Mouse (Mus musculus) inflammation-experienced regulatory T-cells, adult 6 months (primary cell): Measurements from ENCODE around the gene Efnb2. TPM values are rescaled to one million over a fixed set of nuclear protein-coding genes. Genes with fewer than 3 reads are reported as not detected.

ENCODE experiments used
- ATAC-seq: one replicate; pipeline ENCODE4 v1.8.0; 2017
- polyA plus RNA-seq, 3 experiments: library from polyadenylated mRNA; unstranded; fragments of 100-300 nt; shearing (Covaris generic); gene quantifications; one replicate each; pipeline ENCODE4 v1.2.1; 2017

Gene Efnb2
- polyA plus RNA-seq, 3 experiments from 2014 or later, result 0.18 to 0.27 TPM; not detected in 1

DNA sequence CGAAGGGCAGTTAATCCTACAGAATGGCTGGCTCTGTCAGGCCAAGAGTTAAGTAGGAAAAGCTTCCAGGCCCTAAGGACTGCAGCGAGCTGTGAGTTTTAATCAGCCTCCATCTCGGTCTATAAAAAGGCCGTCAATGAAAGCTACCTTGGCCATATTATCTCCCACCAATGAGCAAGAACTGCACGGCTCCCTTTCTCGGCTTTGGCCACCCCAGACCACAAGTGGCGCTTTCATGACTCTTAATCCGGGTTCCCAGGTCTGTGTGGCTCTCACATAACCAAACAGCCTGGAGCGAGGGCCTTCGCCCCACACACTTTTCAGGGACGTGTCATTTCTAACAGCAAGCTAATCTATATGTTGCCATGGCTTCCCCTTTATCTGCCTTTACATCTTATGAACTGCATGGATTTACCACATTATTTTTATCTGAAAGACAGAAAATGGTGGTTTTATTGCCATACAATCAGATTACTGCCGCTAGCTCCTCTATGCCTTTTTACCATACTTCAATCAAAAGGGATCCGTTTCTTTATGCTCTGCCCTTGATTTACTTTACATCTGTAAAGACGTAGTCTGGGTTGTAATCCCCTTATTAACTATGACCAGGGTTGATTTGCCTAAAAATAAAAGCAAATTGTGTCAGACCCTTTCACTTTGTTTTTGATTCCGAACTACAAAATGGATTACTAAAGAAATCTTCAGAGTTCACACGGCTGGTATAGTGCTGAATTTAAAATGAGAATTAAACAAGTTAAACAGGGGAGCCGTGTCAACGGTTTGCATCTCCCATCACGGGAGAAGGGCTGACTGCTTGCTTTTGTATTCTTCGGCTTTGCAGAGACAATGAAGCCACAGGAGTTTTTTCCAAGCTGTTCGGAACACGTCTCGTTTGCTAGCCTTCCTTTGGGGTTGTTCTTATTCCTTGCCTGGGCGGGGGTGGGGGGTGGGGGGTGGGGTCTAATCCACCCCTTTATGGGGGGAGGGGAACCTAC, 5.4 kb downstream of the Efnb2 start:
- no peak for ATAC-seq

DNA sequence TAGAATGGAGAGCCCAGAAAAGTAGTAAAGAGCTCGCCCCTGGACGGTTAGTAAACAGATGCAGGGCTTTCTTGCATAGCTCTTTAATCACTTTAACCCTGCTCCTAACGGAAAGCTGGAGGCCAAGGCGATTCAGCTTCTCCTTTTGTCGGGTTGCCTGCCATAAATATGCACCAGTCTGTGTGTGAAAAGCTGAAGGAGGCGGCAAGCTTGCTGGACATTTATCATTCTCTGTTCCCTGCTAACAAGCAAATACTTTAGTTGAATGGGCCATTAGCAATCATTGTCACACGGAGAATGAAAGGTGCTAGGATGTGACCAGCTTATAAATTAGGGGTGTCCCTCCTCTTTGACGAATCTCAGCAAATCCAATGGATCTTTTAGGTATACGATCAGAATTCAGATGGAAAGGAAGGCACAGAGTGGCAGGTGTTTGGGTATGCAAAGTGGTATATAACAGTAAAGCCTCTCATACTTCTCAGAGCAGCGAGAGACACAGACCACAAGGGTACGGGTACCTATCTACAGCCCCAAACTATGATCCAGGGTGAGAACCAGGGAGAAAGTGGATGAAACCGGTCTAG, 7.0 kb downstream of the Efnb2 start:
- ATAC-seq, result no peak

DNA sequence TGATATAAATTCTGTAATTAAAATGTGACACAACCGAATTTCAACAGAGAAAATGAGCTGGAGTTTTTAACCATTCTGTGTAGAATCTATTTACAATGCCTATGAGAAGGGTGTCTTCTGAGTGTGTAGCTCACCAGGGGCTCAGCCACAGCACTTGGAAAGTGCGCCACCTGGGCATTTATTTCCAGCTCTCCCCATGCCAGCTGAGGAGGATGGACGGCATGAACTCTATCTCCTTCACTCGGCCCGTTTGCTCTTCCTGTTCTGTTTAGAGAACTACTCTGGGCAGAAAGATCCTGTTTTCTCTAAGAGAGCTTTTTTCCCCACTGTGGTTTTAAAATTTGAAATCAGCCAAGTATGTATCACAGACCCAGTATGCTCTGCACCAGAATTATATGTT, 7.7 kb downstream of the Efnb2 start:
- no peak for ATAC-seq

DNA sequence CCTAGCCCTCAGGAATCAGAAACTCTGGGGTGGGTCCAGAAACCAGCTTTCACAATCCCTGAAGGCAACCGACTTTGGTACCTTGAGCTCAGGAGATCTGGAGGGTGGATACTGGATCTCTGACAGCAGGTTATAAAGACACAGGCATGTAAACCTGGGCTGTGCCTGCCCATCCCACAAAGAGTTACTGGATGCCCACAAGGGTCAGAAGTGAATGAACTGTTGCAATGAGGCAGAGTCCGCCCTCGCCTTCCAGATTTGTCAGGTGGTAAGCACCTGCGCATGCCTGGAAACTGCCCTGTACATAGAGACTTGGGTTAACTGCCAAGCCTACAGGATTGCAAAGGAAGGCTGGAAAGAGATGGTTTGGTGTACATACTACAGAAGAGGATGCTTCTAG, 8.7 kb downstream of the Efnb2 start:
- ATAC-seq, result no peak

DNA sequence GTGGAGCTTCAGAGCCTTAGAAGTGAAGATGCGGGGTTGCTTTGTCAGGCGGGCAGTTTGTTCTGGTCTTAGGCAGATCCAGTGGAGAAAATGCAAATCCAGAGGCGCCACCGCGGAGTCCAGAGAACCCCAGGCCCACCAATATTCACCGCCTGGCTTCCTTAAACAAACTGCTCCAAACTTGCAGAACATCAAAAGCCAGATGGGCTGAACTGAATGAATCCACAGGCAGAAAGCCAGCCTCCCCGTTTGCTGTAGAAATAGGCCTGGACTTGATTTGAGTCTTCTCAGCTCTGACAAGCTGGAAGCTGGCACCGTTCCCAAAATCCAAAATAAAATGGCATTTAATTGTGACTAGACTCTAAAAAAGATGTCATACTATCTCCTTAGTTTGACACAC, 11.1 kb downstream of the Efnb2 start:
- ATAC-seq, result no peak

DNA sequence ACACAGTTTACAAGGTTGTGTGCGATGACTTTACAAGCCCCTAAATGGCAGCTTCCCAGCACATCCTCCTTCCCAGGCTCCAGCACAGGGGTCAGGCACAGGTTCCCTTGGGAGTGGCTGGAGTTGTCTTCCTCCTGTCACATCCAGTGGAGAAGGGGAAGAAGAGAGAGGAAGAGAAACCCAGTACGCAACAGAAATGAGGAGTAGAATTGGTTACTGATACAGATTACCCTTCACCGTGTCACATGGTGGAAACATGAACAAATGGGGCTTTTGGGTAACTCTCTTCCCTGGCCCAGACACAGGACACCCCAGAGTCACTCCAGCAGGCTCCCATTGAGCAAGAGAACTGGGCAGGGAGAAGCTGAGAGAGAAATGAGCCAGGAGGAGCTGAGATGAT, 11.5 kb downstream of the Efnb2 start:
- no peak for ATAC-seq

DNA sequence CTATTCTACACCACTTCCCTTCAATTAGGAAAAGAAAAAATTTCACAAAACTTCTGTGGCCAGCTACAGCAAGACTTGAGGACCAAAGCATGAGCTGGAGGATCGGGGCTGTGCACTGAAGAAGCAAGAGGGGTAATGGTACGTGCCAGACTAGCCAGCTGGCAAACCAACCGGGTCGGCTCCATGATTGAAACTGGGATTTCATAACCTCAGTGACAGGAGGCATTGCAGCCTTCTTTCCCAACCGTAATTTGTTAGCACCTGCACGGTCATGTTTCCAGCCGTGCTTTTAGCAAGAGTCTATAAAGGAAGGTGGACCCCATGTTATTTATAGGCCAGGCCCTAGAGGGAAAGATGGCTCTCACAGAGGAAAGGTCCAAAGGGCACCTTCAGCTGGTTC, 12.4 kb downstream of the Efnb2 start:
- no peak for ATAC-seq

DNA sequence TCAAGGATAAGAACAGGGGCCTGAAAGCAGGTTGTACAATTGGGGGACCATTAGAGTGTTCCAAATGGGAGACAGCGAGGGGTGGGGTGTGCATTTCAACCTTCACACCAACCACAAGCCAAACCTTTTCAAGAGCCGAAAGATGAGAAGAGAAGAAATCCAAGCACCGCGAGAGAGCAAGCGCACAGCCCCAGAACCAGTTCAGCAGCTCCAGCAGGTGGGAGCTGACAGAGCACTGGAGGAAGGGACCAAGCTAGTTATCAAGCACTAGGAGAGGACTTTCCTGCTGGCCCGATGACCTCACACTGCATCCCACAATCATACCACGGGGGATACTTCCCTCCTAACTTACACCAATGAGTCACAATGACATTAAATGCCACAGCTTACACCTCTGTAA, 13.2 kb downstream of the Efnb2 start:
- ATAC-seq, result no peak

DNA sequence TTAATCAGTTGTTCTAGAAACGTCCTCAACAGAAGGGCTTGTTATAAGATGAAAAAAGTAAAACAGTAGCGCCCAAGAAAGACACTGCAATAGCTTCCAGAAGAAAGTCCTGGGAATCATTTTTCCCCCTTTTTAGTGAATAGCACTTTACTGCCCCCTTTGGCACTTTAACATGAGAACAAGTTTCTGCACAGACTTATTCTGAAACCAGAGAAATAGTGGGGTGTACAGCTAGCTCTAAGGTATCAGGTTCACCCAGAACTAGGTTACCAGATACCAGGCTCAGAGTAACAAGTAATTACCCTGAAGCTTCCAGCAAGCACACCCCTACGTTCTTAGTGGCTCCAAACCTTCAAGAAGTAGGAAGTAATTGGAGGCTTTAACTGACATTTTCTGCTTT, 13.7 kb downstream of the Efnb2 start:
- ATAC-seq, result no peak

DNA sequence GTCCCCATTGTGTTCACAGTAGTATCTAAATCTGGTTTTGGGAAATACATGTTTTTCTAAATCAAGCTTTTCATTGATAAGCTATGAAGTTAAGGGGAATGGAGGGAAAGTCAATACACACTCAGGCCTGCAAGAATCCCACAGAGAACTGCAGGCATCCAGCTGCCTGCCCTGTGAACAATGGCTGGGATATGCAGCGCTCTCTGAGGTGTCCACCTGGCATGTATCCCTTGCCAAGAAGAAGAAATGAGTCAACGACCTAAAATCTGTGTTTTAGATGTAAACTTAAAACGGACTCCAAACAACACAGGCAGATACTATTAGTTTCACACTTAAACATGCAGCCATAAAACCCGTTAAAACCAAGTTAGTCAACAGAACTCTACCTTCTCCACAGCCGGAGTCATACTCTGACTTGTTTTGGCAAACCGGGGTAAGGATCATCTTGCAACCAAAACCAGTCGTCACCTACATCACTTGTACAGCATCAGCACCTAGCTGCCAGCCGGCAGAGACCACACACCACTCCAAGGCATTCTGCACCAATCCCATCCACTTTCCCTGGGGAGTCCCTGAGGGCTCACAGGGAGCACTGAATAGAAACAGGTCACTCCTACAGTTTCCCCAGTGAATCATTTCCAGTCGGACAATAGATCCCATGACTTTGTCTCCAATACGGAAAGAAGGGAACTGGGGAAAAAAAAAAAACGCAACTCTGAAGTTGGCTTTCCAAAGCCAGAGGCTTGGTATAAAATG, 16.7 kb downstream of the Efnb2 start:
- no peak for ATAC-seq

DNA sequence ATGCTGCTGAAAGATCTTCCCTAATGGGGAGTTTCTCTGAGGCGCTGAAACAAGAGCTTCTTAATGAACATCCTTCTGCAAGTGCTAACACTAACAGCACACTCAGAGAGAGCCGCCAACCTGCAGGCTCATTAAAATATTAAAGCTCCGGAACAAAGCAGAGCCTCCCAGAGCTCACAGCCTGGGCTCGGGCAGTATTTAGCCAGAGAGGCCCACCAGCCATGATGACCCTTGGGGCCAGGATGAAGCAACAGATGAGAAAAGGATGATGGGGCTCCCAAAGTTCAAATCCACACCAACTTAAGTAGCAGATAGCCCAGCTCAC, 20.8 kb downstream of the Efnb2 start:
- no peak for ATAC-seq

DNA sequence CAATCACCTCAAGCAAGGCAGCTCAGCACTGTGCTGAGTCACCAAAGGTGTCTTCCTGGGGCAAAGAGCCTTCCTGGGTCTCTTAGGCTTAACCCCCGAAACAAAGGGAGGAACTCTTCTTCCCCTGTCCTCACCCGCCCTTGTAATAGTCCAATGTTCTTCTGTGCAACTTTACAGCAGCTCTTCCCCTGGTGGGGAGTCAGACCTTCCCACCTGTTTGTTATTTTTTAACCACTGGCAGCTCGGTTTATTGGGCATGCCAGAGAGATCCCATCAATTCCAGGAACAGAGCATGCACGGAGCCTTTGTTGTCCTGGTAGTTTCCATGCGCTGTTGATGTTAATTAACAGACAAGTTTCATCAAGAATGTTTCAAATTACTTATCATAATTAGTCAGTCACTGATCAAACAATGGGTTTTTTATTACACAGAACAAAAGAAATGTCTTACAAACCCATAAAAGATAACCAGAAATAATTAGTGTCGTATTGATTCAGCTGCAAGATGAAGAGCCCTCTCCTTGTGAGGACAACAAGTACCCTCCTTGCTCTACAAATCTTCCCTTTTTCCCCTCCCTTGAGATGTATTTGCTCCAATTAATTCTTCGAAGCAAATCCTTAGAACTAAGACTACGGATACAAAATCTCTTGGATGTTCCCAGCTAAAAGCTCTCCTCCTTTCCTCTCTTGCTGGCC, 21.3 kb downstream of the Efnb2 start:
- ATAC-seq, result no peak

DNA sequence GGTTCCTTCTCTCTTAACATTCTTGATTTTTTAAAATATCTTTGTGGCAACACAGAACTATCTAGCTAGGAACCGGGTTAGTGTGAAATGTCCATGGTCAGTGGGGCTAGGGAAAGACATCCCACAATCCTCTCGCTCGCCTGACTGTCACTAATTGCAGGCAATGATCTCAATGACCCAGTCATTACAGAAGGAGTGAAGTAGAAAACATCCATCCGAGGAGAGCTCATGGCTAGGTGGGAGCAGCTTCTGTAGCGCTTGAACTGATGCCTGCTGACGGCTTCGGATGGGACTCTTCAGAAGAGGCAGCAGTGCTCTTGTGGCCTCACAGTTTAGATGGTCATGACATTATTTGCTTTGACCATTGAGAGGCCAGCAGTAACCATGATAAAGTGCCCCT, 29.6 kb downstream of the Efnb2 start:
- ATAC-seq, result no peak

DNA sequence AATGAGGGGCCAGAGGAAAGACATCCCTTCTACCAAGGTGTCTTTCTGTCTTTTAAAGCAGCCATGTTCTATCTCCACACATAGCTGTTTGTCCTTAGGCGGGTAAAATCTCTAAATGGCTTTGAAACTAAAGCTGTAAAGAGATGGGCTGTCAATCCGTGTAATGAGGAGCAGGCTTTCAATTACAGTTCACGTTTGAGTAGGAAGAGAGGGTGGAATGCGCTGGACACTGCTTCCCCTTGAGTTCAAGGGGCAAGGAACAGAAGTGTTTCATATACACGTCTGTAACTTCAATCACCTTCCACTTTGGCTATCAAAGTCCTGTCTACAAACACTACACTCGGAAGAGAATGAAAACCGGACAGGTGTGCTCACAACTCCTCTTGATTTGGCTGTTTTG, 37.0 kb downstream of the Efnb2 start:
- ATAC-seq, result no peak

DNA sequence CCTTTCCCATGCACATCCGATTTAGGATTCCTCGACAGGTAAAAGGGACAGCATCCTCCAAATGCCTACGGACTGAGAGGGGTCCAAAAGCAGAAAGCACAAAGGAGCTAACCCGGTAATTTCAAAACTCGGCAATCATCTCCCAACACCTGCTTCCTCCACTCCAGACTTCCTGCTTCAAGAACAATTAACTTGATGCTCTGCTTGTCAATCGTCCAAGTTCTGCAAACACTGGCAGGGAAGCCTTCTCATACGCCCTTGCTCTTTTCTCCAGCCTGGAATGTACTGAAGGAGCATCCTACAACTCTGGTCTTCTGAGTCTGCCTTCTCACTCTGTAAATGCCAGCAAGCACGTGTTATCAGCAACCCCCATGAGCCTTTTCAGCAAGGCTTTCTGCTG, 37.6 kb downstream of the Efnb2 start:
- ATAC-seq, result no peak

DNA sequence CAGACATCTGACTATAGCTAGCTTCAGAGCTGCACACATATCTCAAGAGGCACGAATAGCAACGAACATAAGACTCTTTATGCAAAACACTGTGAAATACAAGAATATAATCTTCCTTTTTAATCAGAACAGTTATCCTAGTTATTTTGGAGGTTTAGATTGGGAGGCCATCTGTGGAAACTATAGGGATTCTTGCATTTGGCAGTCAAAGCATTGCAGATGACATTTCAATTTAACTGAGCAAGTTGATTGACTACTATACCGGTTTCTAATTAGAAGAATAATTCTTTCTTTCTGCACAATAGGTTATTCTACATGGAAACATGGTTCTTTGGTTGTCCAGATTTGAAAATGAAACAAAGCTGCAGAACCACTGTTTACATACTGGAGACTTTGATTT, 38.6 kb downstream of the Efnb2 start:
- no peak for ATAC-seq

DNA sequence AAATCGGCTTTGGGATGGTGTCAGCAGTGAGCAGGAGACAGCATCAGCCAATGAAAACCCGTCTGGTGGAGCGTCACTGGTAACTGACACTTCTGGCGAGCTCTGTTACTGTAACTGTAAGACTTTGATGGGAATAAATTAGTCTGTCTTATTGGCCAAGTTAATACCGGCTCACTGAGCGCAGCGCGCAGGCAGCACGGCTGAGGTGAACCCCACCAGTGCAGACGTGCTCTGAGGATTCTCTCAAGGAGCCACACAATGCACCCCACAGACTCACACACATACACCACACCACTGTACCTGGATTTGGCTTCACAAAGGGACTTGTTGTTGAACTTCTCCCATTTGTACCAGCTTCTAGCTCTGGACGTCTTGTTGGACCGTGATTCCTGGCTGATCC, 39.0 kb downstream of the Efnb2 start:
- no peak for ATAC-seq

DNA sequence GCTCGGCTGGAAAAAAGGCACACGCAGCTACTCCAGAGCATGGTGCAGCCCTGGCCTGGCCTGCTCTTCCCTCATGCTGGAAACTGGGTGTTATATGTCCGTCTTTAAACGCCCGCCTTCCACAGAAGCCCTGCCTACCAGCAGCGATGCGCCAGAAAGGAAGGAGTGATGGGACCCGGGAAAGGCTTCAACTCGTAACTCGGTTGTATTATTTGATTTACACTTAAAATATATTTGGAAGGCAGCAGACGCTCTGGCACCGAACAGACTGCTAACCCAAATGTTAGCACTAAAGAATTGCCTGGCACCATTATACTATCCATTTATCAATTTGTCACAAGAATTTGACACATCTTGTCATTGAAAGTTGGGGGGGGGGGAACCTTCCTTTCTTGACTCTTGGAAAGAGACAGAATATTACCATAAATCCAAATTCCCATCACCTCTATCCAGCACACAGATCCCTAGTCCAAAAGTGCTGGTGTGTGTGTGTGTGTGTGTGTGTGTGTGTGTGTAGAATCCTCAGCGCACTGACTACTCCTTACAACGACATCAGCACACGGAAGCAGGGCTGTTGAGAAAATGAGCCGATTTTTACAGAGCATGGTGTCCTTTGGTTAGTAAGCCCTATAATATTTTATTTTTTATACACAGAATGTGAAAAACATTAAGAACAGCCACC, 39.7 kb downstream of the Efnb2 start:
- no peak for ATAC-seq

DNA sequence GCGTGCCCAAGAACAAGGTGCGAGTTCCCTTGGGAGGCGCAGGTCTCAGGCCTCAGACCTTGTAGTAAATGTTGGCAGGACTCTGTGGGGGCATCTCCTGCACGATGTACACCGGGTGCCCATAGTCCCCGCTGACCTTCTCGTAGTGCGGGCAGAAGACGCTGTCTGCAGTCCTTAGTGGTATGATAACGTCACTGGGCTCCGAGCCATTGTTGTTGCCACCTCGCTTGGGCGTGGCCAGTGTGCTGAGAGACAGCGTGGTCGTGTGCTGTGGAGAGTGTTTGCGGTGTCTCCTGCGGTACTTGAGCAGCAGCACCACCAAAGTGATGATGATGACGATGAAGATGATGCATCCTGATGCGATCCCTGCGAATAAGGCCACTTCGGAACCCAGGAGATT, 40.5 kb downstream of the Efnb2 start:
- ATAC-seq, result no peak

DNA sequence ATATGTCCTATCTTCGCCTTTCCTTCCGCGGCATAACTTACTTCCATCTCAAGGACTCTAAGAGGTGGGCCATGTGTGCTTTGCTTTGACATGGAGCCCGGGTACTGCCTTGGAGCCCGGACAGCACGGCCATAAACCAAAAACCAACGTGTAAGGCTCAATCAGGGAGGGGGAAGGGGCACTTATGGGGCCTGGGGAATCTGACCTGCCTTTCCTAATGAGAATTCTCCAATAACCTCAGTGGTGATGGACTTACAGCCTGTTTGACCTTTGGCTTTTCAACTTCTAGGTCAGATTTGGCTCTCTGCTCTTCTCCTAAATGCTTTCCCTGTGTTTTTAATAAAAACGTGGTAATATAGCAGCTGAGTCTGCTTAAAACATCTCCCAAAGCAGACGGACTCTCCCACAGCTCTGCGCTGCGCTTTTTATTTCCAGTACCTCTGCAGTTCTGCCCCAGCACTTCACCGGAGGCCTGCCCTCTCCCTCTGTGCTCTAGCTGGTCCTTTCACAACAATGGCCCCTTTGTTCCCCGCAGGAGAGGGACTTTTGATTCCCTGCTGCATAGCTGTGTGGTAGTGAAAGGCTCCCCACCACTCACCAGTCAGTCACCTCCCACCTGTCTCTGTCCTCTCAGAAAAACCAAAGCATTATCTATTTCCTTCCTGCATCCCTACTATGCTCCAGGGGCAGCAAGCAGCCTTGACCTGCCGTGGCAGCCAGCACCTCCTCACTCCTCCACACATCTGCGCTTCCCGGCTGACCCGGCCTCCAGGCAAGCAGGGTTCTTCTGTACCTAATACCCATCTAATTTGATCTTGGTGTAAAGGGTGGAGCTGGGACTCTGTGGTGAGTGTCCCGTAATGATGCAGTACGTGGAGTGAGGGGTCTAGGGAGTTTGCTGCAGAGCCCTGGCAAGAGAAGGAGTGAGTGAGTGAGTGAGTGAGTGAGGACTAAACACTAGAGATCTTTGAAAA, 41.5 kb downstream of the Efnb2 start:
- ATAC-seq, result no peak

DNA sequence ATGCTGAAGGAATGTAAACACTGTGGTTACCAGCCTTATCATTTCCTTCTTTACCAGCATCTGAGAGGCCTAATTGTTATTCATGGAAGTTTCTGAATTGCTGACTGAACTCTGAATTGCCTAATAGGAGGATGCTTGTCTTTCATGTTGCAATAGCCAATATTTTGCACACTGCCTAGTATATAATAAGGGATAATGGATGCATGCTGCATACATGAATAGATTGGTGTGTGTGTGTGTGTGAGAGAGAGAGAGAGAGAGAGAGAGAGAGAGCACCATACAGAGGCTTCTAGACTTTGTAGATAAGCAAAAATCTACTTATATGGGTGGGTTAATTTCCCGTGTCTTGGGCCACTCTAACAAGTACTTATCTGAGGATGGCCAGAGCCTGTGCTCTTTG, 47.2 kb downstream of the Efnb2 start:
- no peak for ATAC-seq
